Mouse (Mus musculus) megakaryocyte-erythroid progenitor cell, adult 5-6 weeks (primary cell): ENCODE results near the gene Ptrh2. TPM values are rescaled to one million over a fixed set of nuclear protein-coding genes. Genes with fewer than 3 reads are reported as not detected.

Experiments
- ATAC-seq: replicated peaks from 2 replicates; pipeline ENCODE4 v1.8.0; 2016; ENCODE audit warnings: mild to moderate bottlenecking, inconsistent platforms; ENCODE audit not compliant: severe bottlenecking, poor library complexity, low FRiP score, low TSS enrichment
- total RNA-seq, 2 experiments: library from RNA; stranded (forward) in 1 of 2; stranded (reverse) in 1 of 2; fragments of 200-1000, 215-1000 nt in 1 of 2; fragments of >200 nt in 1 of 2; fragmentation: Nextera tagmentation in 1 of 2; gene quantifications; 2 replicates each; pipeline ENCODE4 v1.2.3; 2014 to 2017

Ptrh2 gene
- total RNA-seq (2014; fragmentation: Nextera tagmentation) (28.9 and 35.7 TPM in 2 replicates), total RNA-seq (2017) (39.3 and 39.6 TPM in 2 replicates)

DNA sequence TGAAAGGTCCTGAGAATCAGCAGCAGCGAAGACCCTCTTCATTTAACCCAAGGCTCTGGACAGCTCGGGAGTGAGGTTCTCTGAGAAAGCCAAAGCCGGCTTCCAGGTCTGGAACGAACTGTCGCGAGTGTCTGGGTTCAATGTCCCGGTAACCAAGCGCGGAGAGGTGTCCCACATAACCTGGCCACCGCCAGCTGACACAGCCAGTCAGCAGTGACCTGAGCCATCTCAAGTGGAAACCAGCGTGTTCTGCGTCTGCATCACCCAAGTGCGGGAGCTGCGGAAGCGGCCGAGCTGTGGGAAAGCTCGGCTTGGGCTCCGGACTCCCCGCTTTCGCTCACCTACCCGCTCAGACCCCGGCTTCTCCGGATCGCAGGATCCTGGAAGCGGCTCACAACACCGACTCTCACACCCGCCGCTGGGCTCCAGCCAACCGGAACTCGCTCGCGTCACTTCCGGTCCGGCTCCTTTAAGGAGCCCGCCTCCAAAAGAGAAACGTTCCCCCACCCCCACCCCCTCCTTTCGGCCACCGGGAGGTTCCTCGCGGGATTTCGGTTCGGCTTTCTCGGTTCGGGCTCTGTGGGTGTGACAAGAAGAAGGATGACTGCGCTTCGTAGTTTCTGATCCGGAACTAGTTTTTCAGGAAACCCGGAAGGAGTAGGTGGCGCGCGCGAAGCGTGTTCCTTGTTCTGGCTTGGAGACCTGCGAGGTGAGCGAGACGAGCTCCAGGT lies at the start of gene Ptrh2, which contains the start of gene Vmp1:
Gene Ptrh2, plus strand, starts transcription at position 591 of the 731 bp plus-strand sequence.
Gene Vmp1, minus strand, starts transcription at position 442 of the 731 bp plus-strand sequence.
- peak; percentile 92 for ATAC-seq

DNA sequence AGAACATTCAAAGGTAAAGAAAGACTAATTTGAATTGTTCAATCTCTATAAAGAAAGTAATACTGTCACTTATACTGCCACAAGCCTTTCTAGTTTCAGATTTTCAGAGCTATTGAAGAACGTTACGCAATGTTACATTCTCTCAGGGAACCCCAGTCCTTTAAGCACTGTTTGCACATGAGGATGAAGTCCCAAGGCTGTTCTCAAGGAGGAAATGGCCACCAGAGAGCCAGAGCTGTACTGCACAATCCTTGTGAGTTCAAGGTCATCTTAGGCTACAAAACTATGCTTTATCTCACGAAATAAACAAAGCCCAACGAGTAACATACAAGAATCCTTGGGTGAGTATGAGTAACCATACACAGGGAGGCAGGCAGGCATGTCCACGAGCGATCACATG lies 49.4 kb upstream of the Ptrh2 start:
- no peak for ATAC-seq

DNA sequence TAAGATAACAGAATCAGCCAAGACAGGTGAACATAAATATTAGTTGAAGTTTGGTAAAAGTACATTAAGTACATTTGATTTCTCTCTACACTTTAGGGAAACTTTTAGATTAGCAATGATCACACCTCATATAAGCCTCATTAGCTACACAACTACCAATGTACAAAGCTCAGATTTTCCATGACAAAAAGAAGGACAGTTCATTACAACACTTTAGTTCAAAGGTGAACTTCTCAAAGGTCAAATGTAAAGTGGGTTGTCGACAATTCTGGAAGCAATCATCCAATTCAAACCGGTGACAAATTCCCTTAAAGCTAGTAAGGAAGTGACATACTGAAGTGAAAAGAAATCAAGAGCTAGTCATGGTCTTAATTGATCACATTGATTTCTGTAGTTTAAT lies 46.1 kb upstream of the Ptrh2 start:
- ATAC-seq, result no peak

DNA sequence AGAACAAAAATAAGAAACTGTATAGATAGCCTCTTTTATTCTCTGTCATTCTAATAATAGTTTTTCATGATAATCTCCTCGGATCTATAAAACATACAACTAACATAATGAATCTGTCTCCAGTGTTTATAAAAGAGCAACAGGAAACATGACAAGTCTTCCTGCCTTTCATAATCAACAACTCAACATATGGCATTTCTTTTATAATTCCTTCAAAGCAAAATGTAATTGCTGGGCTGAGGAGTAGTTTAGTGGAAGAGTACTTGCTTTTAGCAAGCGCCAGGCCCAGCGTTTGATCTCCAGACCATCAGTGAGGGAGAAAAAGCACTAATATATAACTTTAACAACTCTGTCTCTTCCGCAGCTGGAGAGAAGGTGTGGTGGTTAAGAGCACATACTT lies 42.1 kb upstream of the Ptrh2 start:
- ATAC-seq, result no peak

DNA sequence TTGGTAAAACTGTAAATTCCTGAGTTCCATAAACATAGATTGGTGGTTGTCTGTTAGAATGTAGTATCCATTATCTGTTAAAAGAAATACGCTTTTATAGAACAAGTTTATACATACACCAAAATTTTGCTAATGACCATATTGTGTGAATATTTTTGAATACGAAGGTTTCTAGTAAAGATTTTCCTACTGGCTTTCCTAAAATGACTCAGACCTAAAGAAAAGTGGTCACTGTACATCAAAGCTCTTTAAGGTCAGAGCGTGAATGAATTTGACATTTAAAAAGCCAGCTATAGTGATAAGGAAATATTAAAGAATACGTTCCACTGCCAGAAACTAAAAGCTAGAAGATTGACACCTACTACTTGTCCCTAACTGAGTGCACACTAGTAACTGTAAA lies 39.2 kb upstream of the Ptrh2 start:
- ATAC-seq, result no peak

DNA sequence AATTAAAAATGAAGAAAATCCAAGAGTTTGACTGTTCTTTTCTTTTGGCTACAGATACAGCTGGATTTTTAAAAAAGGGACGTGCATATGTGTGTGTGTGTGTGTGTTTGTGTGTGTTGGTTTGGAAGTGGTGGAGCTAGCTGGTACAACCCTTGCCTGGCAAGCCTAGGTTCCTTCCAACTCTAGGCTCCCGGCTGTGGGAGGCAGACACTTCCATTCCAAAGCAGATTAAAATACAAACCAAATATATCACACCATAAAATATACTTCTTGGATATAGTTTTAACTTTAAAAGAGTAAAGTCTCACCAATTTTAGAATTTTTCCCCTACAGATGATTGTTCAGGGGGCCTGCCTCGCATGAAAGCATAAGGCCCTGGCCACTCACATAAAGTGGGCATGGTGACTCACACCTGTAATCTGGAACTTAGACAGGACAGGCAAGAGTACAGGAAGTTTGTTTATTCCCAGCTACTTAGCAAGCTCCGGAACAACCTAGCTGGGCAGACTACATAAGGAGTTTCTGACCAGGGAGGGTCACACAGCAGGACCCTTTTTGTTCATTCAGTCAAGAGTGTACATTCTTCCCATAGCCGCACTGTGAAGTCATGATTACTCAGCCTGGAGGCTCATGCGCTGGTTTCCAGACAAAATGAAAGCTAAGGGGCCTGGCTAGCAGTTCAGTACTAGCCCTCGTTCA lies 37.5 kb upstream of the Ptrh2 start:
- no peak for ATAC-seq

DNA sequence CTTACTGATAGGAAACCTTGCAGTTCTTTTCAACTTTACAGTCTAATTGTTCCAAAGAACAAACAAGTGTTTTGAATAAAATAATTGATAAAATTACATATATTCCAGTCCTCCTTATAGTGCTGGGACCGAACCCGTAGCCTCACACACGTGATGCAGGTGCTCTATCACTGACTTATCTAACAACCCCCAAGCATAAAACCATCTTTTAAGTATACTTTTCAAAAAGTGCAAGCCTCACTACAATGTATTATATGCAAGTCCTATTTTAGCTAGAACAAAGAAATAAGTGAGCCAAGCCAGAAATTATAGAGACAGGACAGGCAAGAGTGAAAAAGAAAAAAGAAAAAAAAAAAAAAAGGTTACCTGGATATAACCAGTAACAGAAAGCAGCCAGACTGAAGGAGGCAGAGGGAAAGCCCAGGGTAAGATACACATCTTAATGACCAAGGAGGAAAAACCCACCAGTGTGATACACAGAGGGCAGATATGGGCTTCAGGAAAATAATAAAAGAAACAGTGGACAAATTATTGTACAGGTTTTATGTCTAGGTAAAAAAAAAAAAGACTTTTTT lies 36.8 kb upstream of the Ptrh2 start:
- ATAC-seq, result no peak

DNA sequence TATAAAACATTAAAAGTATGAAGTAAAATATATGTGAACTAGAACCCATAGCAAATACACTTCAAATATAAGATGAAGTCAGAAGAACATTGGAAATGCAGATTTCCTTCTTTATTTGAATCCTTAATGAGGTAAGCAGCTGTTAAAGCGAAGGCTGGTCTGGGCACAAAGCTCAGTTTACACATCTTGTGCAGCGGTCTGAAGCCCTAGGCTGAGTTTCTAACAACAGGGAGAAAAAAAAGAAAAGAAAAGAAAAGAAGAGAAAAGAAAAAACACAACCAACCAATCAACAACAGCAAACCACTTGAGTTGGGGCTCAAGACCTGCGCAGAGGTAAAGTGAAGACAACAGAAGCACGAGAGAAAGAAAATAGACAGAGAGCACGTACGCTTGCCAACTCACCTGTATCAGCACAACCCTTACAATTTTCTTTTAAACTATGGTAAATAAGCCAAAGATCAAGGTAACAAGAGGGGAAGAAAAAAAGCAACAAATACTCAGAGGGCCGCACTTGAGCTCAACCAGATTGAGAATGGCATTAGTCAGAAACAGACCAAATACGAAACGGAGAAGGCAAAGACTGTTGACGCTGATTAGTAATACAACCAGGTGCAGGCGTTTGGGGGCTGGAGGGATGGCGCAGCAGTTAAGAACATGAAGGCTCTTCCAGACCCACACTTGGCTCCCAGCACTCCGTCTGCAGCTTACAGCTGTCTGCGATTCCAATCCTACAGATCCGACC lies 35.9 kb upstream of the Ptrh2 start:
- ATAC-seq, result no peak

DNA sequence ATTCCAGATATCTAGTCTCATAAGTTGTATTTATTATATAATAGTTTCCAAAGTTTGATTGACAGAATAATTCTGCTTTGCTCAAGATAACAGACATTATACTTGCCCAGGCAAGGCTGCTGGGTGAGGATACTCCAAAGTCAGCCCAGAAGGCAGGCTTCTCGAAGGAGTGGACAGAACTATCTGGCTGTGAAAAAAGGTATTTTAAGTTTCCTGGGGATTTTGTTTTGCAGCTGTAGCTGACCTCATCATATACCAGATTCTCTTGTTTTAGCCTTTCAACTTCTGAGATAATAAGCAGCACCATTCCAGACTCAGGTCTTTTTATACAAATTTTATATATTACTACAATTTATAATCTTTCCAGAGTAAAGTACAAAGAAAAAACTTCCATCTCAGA lies 34.2 kb upstream of the Ptrh2 start:
- ATAC-seq, result no peak

DNA sequence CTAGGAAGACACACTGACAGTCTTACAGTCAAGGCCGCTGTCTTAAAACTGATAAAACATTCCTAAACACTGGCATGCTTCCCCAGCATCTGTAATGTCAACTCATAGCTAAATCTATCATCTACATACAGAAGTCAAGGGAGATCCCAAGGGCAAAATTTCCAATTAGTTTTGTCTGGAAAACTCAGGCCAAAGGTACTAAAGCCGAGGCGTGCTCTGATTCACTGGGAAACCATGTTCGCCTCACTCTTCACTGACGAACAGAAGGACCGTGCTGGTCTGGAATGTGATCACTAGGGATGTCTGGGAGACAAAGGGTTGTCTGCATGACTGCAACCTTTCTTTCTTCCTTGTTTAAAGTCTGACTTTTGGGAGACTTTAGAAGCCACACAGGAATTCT lies 33.1 kb upstream of the Ptrh2 start:
- no peak for ATAC-seq

DNA sequence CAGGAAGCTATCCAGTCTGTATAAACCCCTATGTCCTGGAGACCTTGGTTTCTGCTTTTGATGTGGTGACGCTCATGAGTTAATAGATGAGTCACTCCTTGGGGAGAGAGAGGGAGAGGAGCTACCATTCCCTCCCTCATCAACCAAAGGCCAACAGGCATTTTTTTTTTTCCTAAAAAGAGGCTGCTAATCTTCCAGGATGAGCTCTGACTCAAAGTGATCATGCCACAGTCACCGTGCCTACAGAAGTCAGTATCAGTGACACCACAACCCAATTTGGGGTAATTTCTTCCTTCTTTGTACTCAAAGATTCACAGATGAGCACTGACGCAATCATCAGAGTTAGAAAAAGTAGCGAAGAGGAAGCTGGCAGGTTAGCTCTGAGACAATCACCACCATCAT lies 31.2 kb upstream of the Ptrh2 start:
- ATAC-seq, result no peak

DNA sequence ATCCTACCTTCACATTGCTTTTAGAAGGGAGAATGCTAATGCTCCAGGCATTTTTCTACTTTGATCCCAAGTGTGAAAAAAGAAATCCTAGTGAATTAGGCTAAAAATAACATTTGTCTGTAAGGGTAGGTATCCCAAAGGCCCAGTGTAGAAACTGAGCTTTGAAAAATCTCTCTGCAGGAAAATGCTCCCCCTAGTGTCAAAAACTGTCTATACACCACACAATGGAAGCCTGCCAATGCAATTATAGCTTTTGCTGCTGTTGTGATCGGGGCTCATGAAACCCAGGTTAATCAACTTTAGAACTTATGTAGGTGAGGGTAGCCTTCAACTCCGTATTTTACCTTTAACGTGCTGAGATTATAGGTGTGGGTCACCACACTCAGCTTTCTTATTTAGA lies 30.3 kb upstream of the Ptrh2 start:
- peak; percentile 61; the same call in 1 of the 2 replicates for ATAC-seq

DNA sequence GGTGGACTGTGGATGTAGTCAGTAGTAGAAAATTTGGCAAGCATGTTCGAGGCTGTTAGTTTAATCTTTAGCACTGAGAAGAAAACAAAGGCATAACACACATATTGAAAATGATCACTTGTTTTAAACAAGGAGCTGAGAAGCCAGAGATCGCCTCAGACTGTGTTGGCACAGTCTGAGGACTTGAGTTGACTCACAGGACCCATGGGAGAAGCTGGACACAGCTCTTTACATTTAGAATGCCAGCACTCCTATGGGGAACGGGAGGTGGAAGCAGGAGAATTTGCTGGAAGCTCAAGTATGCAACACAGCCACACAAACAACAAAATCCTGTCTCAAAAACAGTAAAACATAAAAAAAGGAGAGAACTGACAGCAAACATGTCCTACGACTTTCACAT lies 29.7 kb upstream of the Ptrh2 start:
- ATAC-seq, result no peak

DNA sequence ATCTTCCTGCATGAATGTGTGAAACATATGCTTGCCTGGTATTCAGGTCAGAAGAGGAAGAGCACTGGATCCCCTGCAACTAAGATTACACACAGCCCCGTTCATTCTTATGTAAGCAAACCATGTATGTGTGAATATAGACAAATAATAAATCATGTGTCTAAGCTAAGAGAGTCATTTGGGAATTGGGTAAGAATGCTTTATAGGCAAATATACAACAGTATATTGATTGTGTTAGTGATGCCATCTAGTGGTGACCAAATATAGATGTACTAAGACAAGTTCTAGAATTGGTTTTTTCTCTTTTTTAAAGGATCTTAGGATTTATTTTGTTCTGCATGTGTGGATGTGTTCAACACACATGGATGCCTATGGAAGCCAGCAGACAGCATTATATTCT lies 28.1 kb upstream of the Ptrh2 start:
- no peak for ATAC-seq

DNA sequence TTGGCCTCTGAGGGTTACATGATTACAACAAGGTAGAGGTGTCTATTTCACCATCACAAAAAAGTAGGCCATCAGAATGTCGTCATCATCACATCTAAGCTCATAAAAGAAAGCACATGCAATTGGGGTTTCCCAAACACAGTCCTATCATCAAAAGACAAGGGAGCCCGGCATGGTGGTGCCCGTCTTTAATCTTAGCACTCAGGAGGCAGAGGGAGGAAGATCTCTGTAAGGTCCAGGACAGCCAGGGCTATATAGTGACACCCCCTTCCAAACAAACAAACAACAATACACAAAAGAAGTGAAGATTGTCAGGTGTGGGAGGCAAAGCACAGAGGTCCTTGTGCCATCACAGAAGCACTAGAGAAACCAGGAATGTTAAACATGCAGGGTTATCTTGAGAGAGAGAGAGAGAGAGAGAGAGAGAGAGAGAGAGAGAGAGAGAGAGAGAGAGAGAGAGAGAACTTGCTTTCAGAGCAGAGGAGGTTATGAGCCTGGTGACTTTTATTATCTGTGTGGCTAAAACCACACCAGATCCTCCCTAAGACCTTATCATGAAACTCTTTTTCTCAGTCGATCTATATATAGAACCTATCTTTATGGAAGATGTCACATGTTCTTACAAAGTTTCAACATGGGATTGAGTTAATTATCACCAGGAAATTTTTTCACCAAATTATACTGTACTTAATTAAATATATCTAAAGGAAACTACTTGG lies 26.8 kb upstream of the Ptrh2 start:
- 0 out of 2 replicates have a peak, but pooled peaks have one; percentile 30 for ATAC-seq

DNA sequence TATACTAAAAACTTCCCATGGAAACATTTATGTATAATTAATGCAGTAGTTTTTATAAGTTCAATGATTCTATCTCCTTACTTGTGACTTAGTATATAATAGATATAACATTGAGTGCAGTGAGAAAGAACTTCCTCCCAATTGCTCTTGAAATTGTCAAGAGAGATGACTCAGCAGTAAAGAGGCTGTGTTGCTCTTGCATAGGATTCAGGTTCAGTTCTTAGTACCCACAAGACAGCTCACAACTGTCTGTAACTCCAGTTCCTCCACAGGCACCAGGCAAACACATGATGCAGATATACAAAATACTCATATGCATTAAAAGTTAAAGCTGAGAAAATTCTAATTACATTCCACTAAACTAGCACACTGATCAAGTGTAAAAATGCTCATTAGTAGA lies 25.9 kb upstream of the Ptrh2 start:
- ATAC-seq, result 0 out of 2 replicates have a peak, but pooled peaks have one; percentile 18

DNA sequence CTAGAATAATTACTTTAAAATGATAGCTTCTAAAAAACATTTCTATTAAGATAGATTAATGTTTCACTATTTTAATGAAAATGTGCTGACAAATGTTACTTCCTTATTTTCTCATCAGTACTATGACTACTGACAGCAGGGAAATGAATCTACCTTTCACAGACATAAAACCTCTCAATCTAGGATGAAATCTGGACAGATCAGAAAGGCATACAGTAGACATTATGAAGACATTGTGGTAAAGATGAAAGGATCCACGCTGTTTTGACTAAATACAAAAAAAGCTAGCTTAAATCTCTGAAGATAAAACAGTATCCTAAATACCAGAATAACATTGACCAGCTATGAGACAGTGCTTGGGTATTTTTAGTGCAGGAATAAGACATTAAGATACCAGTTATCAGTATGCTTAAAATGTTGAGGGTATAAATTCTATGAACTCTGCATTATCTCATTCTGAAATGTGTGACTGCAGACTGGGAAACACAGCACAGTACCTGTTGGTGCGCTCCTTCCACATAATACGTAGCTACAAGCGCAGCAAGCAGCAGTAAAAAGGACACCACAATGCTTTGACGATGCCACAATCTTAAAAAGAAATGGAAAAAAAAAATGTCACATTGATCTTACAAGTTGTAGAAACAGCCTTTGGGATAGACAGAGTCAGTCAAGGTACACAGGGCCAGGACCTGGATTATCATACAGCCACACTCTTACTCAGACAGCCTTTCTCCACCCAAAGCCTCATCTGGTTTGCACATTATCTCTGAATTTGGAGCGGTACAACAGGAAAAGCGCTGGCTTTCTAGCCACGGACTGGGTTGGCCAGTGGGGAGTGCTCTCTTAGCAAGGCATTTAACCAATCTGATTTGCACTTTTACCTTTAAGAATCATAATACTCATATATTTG lies 20.5 kb upstream of the Ptrh2 start:
- ATAC-seq, result peak; percentile 94

DNA sequence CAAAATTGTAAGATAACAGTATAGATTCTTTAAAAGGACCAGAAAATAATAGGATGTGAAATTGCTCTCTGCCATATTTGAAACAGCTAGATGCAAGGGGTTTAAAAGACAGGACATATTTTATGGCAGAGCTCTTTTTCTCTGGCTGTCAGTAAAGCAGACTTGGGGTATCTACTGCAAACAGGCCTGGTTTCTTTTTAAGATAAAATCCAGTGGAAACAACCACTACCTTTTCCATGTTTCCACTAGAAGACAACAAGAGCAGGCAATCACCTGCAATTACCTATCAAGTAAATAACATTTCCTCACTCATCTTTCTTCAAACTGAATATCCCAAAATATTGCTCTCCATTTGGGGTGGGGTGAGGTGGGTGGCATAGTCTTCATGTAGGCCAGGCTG lies 19.8 kb upstream of the Ptrh2 start:
- ATAC-seq, result no peak
